Mouse (Mus musculus) liver, embryonic 15.5 days (tissue): Measurements from ENCODE around the gene Flvcr2. TPM values are rescaled to one million over a fixed set of nuclear protein-coding genes. Genes with fewer than 3 reads are reported as not detected.

Experiments used
- ATAC-seq: fragments of 200-750 bp; cut with Nextera tagmentation; 2 replicates; pipeline ENCODE4 v1.8.0; 2017; ENCODE audit warnings: moderate number of reproducible peaks, mild to moderate bottlenecking, moderate library complexity; ENCODE audit not compliant: insufficient read depth
- H3K27ac ChIP-seq: fragments of 300-500 bp; sonication (generic); replicated peaks from 2 replicates; pipeline ENCODE4 v1.5.1; 2015; ENCODE audit warnings: mild to moderate bottlenecking, inconsistent platforms
- H3K27me3 ChIP-seq: fragments of 300-500 bp; sonication (generic); 2 replicates; pipeline ENCODE4 v1.6.1; 2015; ENCODE audit warnings: mild to moderate bottlenecking, inconsistent platforms
- H3K36me3 ChIP-seq: fragments of 300-500 bp; sonication (generic); replicated peaks from 2 replicates; pipeline ENCODE4 v1.6.1; 2015; ENCODE audit warnings: moderate library complexity, mild to moderate bottlenecking, inconsistent platforms
- H3K4me1 ChIP-seq: fragments of 300-500 bp; sonication (generic); replicated peaks from 2 replicates; pipeline ENCODE4 v1.6.1; 2015; ENCODE audit warnings: inconsistent platforms
- H3K4me2 ChIP-seq: fragments of 300-500 bp; sonication (generic); 2 replicates; pipeline ENCODE4 v1.6.1; 2015; ENCODE audit warnings: moderate library complexity, mild to moderate bottlenecking, inconsistent platforms
- H3K4me3 ChIP-seq: fragments of 300-500 bp; sonication (generic); replicated peaks from 2 replicates; pipeline ENCODE4 v1.5.1; 2015; ENCODE audit warnings: mild to moderate bottlenecking, inconsistent platforms
- H3K9ac ChIP-seq: fragments of 300-500 bp; sonication (generic); 2 replicates; pipeline ENCODE4 v1.6.1; 2015; ENCODE audit warnings: moderate library complexity, mild to moderate bottlenecking, inconsistent platforms
- H3K9me3 ChIP-seq: fragments of 300-500 bp; sonication (generic); replicated peaks from 2 replicates; pipeline ENCODE4 v1.6.1; 2016; ENCODE audit warnings: inconsistent platforms
- WGBS: fragments of 180-500 bp; shearing (Covaris S2); methylation state at CpG from one replicate; pipeline ENCODE4 v1.1.7; 2015; ENCODE audit warnings: mixed read lengths; ENCODE audit not compliant: insufficient replicate concordance; 5-methylcytosine and 5-hydroxymethylcytosine counted together
- polyA plus RNA-seq: library from polyadenylated mRNA; unstranded; fragments of >200 nt; fragmentation: Nextera tagmentation; extraction: Ambion mirVana; gene quantifications from 2 replicates; pipeline ENCODE4 v1.2.1, GENCODE M21; 2015

The Flvcr2 gene
- polyA plus RNA-seq, 1 experiment from 2014 or later: 7.2 TPM

DNA sequence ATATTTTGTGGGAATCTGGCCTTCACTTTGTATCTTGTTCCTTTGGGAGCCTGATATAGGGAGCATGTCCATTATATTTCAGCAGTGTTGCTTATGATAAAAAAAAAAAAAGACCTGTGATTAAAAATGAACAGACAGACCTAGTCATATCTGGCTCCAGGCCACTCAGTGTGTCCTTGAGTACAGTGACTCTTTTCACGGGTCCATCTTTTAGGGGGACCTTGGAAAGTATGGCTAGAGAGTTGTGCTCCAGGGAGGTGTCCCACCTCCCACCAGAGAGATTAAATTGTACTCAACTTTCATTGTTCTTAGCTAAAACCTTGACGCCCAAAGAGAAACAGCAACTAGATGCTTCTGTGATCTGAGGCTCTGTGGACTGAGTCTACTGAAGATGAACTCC, 47.8 kb downstream of the Flvcr2 start:
- Histone ChIP-seq H3K36me3 (0 out of 2 replicates have a peak, but pooled peaks cover 3% of the 10 kb centered on the region), H3K9ac (no peak overlapping the region), H3K27ac (no peak overlapping the region), H3K9me3 (no peaks in the 10 kb centered on the region), H3K4me3 (no peak overlapping the region), H3K4me2 (no peak overlapping the region), H3K27me3 (no peaks in the 10 kb centered on the region), H3K4me1 (no peaks in the 10 kb centered on the region)
- WGBS: 68% methylated on average over 2 of the region's 2 CpGs
- ATAC-seq: no peak

DNA sequence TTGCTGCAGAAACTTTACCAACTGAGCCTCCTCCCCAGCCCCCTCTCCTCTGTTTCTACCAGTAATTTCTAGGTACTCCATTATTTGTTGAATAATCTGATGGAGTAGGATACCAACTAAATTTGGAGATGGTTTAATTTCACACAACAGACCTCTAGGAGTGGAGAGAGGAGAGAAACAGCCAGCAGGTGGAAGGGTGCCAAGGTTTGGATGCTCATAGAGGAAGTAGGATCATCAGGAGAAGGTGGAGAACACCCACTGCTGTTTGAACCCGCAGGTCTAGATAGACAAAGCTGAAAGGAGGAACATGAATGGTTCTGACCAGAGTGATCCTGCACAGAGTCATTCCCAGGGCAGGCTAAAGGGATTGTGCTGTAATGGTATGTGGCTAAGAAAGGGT, 49.2 kb downstream of the Flvcr2 start:
- WGBS: 47% methylated on average over 1 of the region's 1 CpGs
- 0 out of 2 replicates have a peak, but pooled peaks cover 3% of the 10 kb centered on the region for H3K36me3 ChIP-seq
- H3K4me1 ChIP-seq: no peaks in the 10 kb centered on the region

DNA sequence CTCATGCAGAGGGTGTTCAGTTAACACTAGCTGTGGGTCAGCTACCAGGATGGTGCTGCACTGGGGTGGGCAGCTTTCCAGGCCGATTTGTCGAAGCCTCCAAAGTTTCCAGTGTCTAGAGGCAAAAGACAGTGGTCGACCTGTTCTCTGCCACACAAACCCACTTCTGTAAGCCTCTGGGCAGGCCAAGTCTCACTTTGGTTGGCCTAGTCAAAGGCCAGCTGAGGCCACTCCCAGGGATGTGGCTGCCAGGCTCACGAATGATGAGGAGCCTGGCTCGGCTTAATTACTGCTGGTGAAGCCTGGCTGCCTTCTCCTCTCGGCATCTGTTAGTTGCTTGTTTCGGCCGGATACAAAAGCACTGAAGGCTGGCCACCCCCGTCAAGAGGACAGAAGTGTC, 53.7 kb downstream of the Flvcr2 start:
- no peak overlapping the region for H3K4me3 ChIP-seq
- 0 out of 2 replicates have a peak, but pooled peaks cover 3% of the 10 kb centered on the region for H3K36me3 ChIP-seq
- H3K9ac ChIP-seq: no peak overlapping the region
- no peak overlapping the region for H3K4me2 ChIP-seq
- no peaks in the 10 kb centered on the region for H3K27me3 ChIP-seq
- no peak for ATAC-seq
- 52% methylated on average over 9 of the region's 9 CpGs for WGBS
- no peaks in the 10 kb centered on the region for H3K4me1 ChIP-seq
- H3K27ac ChIP-seq: no peak overlapping the region
- no peaks in the 10 kb centered on the region for H3K9me3 ChIP-seq

More for the DNA sequence above, 49.2 kb downstream of the Flvcr2 start:
- no peaks in the 10 kb centered on the region for H3K9me3 ChIP-seq
- H3K27me3 ChIP-seq: no peaks in the 10 kb centered on the region
- H3K4me2 ChIP-seq: no peak overlapping the region
- H3K27ac ChIP-seq: no peak overlapping the region
- H3K9ac ChIP-seq: no peak overlapping the region
- no peak overlapping the region for H3K4me3 ChIP-seq
- ATAC-seq: no peak

DNA sequence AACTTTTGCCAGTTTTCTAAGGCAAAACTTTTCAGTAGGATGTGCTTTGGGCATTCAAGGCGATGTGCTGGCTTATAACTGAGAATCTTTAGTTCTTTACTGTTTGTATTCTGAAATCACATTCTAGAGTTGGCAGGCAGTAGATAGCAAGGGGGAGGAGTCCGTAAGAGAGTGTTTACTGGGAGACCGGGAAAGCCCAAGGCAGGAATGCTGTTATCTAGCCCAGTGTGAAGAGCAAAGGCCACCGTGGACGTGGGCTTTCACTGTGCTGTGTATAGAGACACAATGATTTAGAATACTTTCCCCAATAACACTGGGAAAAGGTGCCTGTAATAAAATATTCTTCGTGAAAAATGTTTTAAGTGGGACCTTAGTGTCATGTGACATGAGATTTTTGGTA, 63.4 kb downstream of the Flvcr2 start:
- WGBS: 54% methylated on average over 6 of the region's 6 CpGs
- no peak overlapping the region for H3K4me2 ChIP-seq

DNA sequence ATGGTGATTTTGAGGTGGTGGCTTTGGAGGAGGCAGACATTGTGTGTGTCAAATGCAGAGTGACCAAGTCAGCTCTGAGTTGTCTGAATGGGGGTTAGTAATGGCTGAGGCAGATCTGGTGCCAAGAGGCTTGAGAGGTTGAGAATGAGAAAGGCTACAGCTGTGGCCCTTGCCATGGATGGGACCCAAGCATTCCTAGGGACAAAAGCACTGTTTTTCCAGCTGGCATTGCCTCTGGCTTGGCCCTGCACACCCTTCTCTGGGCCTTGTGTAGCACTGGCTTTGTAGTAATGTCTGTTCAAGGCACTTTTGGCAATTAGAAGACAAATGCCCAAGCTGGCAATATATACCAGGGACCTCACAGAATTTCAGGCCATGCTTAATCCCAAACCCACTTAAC, 64.6 kb downstream of the Flvcr2 start:
- no peak for ATAC-seq
- no peak overlapping the region for H3K4me2 ChIP-seq
- H3K9me3 ChIP-seq: no peaks in the 10 kb centered on the region
- H3K36me3 ChIP-seq: peaks cover 39% of the 10 kb centered on the region
- peaks cover 4% of the 10 kb centered on the region for H3K4me1 ChIP-seq
- H3K27me3 ChIP-seq: no peaks in the 10 kb centered on the region
- H3K9ac ChIP-seq: no peak overlapping the region
- no peak overlapping the region for H3K4me3 ChIP-seq
- no peak overlapping the region for H3K27ac ChIP-seq

More for the DNA sequence above, 63.4 kb downstream of the Flvcr2 start:
- Histone ChIP-seq H3K27me3 (no peaks in the 10 kb centered on the region), H3K36me3 (peaks cover 29% of the 10 kb centered on the region), H3K4me1 (peaks cover 4% of the 10 kb centered on the region), H3K9me3 (no peaks in the 10 kb centered on the region), H3K9ac (no peak overlapping the region), H3K4me3 (no peak overlapping the region), H3K27ac (0 out of 2 replicates have a peak overlapping the region, but pooled peaks have one; percentile 29)
- ATAC-seq: peak; percentile 65

DNA sequence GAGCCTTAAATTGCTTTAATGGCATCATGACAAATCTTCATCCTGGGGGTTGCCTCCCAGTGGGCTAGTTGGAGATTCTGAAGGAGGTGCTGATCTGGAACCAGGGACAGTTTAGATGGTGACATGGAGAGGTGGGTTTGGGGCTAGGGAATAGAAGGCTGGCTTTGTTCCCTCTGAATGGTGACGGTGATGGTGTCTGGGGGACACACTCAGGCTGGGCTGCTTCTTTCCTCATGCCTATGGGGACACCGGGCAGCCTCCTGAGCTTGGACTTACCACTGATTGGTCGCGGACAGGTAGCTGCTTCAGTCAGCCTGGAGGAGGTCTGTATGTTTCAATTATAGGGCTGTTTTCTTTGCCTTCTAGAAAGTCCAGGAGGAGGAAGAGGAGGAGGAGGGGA, 65.3 kb downstream of the Flvcr2 start:
- Histone ChIP-seq H3K4me3 (no peak overlapping the region), H3K27me3 (no peaks in the 10 kb centered on the region), H3K9ac (no peak overlapping the region), H3K9me3 (no peaks in the 10 kb centered on the region), H3K36me3 (peaks cover 46% of the 10 kb centered on the region), H3K4me1 (peaks cover 4% of the 10 kb centered on the region), H3K4me2 (no peak overlapping the region), H3K27ac (no peak overlapping the region)
- ATAC-seq: no peak
- 81% methylated on average over 4 of the region's 4 CpGs for WGBS

DNA sequence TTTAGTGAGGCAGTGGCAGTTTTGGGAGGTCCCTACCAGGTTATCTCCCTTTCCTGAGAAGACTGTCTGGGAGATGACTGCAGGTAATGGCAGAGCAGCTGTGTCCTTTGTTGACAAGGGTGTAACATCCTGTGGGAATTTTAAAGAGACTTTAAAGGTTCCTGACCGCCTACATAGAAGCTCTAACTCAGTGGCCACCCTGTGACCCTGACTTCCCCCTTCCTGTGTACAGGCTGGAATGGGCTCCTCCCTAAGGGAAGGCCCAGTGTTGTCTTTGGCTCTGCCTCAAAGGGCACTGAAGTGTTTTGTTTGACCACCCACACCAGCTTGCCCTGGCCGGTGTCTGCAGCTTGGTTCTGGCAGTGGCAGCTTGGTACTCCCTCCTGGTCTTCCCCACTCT, 67.3 kb downstream of the Flvcr2 start:
- ATAC-seq: peak; percentile 69
- Histone ChIP-seq H3K4me3 (no peak overlapping the region), H3K36me3 (peaks cover 61% of the 10 kb centered on the region), H3K27ac (0 out of 2 replicates have a peak overlapping the region, but pooled peaks have one; percentile 29), H3K4me1 (peaks cover 8% of the 10 kb centered on the region), H3K9ac (no peak overlapping the region), H3K27me3 (no peaks in the 10 kb centered on the region), H3K9me3 (no peaks in the 10 kb centered on the region), H3K4me2 (no peak overlapping the region)
- WGBS: 58% methylated on average over 2 of the region's 2 CpGs

DNA sequence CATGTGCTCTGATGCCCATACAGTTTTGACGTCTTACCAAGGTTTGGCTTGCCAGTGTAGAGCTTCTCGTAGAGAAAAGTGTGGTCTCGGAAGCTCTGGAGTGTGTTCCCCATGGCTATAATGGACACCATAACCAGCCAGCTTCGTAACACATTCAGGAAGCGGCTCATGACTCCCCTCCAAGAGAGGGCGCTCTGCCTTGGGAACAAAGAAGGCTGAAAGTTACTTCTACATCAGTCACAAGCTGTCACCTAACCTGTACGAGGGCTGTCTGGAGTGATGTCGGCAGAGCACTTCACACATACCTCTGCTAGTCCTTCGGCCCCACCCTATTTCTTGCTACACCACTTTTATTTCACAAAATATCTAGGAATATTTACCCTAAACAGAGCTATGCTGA, 75.7 kb downstream of the Flvcr2 start:
- Histone ChIP-seq H3K27ac (no peak overlapping the region), H3K36me3 (peaks cover 39% of the 10 kb centered on the region), H3K9me3 (no peaks in the 10 kb centered on the region), H3K27me3 (no peaks in the 10 kb centered on the region), H3K4me1 (peaks cover 44% of the 10 kb centered on the region), H3K9ac (no peak overlapping the region), H3K4me2 (no peak overlapping the region), H3K4me3 (no peak overlapping the region)
- no peak for ATAC-seq
- 70% methylated on average over 9 of the region's 9 CpGs for WGBS

DNA sequence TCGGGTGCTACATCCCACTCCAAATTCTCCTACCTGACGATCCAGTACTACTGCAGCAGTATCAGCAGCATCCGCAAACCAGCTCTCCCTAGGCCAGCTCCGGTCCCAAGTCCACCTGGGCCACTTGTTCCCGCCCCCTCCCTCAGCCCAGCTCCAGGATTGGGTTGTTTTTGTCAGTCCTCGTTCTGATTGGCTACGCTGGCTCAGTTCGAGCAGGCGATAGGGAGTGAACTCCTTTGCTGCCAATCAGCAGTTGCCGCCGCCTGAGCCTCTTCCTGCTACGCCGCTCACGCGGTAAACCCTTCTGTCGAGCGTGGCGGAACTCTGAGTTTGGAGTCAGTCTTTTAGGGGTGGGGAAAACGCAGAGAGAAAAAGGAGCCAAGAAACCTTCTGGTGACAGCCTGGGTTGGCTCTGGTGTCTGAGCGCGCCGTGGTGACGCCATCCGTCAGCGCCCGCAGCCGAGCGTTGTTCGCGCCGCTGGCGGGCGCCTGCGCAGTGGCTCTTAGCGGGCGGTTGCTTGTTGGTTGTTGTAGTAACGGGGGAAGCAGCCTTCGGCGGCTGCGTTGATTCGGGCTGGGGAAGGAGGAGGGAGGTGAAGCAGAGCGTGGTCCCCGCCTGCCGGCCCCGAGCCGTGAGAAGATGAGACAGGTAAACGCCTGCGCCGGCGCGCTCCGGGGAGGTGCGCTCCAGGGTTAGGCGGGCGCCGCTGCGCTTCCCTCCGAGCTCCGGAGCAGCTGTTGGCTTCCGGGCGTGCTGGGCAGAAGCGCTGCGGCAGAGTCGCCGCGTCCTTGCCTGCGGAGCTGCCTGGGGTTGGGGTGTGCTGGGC, 78.3 kb downstream of the Flvcr2 start, which contains the start of the genes Erg28 and Ttll5:
TSS of gene Erg28 (minus strand) at position 113 of the 827 bp plus-strand sequence.
TSS of gene Ttll5 (plus strand) at position 222 of the 827 bp plus-strand sequence.
- Histone ChIP-seq H3K27me3 (no peaks in the 10 kb centered on the region), H3K9ac (peak within 1 kb of the TSS; percentile 83), H3K4me3 (peak within 1 kb of the TSS; percentile 86), H3K4me2 (peak within 1 kb of the TSS; percentile 84), H3K9me3 (no peaks in the 10 kb centered on the region), H3K36me3 (peaks cover 32% of the 10 kb centered on the region), H3K27ac (peak within 1 kb of the TSS; percentile 95), H3K4me1 (peaks cover 39% of the 10 kb centered on the region)
- ATAC-seq: peak; percentile 96
- WGBS: under 1% methylated on average over 67 of the region's 67 CpGs

DNA sequence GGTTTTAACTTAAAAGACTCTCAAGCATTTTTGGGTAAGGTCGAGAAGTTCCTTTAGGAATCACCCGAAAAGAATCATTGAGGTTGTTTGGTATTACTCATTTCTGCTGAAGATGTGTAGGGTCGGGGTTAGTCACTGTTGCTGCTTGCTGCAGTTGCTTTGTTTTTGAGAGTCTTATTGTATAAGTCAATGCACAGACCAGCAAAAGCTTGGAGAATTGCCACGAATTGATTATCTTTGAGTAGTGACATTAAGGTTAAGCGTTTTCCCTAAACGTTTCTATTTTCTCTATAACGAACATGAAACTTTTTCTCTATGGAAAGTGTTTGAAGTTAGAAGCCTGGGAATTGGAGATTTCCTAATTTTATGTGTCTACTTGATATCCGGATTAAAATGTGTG, 79.0 kb downstream of the Flvcr2 start:
- Histone ChIP-seq H3K27ac (peak overlapping the region; percentile 95), H3K27me3 (no peaks in the 10 kb centered on the region), H3K4me2 (peak overlapping the region; percentile 84), H3K9ac (peak overlapping the region; percentile 83), H3K36me3 (peaks cover 30% of the 10 kb centered on the region), H3K4me1 (peaks cover 39% of the 10 kb centered on the region), H3K4me3 (peak overlapping the region; percentile 86), H3K9me3 (no peaks in the 10 kb centered on the region)
- WGBS: 5% methylated on average over 8 of the region's 8 CpGs
- ATAC-seq: no peak

DNA sequence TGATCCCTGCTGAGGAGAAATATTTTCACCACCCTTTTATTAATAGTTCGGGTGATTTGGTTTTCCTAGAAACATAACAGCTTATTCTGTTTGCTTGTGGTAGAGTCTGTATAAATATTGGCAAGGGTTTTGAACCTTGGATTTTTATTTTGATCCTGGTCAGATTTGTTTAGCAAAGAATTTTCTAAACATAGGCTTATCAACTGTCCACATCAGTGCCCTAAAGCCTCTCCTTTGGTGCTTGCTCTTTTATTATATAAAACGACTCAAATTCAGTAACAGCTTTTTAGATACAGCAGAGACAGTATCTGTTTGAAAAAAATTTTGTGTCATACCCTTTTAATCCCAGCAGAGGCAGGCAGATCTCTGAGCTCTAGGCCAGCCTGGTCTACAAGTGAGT, 79.5 kb downstream of the Flvcr2 start:
- no peak for ATAC-seq
- H3K36me3 ChIP-seq: peaks cover 26% of the 10 kb centered on the region
- peak overlapping the region; percentile 83; the same call in 1 of the 2 replicates for H3K9ac ChIP-seq
- H3K27me3 ChIP-seq: no peaks in the 10 kb centered on the region
- H3K4me3 ChIP-seq: peak overlapping the region; percentile 86
- H3K9me3 ChIP-seq: no peaks in the 10 kb centered on the region
- peak overlapping the region; percentile 84 for H3K4me2 ChIP-seq
- 34% methylated on average over 2 of the region's 2 CpGs for WGBS
- peaks cover 39% of the 10 kb centered on the region for H3K4me1 ChIP-seq
- H3K27ac ChIP-seq: peak overlapping the region; percentile 95
